Mouse (Mus musculus): ENCODE measurements around the gene Ggt7. TPM values are rescaled to one million over a fixed set of nuclear protein-coding genes. Genes with fewer than 3 reads are reported as not detected.
"Not testable (repeated sequence)": the region's sequence is repeated elsewhere in the genome, so short reads cannot be mapped to it uniquely, and the experiment has no call there.

Ggt7 gene
- 1 to 10 TPM in 1 of 2 experiments, under 1 TPM in 1; 0.98 to 1.8 TPM for total RNA-seq (2021)

DNA sequence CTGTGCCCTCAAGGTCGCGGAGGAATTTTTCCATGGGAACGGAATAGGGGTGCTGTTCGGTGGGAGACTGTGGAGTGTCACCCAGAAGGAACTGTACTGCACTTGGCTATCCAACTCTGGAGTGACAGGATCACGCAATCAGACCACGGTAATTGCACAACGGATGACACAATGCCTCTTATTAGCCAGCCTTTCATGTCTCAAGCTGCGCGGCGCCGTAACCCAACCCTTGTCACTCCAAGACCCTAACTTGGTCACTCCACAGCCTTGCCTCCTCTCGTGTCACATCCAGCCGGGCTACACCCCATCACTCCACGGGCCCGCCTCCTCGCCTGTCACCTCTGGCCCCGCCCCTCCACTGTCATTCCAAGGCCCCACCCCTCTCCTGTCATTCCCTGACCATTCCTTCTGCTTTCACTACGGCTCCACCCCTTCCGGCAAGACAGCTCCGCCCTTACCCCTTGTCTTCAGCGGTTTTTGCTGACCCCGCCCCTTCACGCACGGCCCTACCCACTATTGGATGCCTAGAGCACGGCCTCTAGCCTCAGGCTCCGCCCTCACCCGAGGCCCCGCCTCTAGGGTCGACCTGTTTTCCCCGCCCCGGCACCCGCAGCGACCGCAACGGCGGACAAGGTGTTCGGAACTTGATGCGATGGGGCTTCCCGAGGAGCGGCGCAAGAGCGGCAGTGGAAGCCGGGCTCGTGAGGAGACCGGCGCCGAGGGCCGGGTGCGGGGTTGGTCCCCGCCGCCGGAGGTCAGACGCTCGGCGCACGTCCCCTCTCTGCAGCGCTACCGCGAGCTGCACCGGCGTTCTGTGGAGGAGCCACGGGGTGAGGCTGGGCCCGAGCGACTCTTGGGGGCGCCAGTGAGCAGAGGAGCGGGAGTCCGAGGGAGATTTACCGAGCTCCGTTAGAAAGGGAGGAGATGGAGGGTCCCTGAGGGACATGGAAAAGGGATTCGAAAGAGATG, at the start of gene Ggt7, which contains the start of gene Acss2:
Gene Ggt7 (minus strand): TSS at position 783 of the 969 bp plus-strand sequence.
Gene Acss2 (plus strand): TSS at position 494 of the 969 bp plus-strand sequence.
- DNase-seq = peak; percentile 99

GRCm38 (mm10) chr2:155567751-155568150, 49.7 kb upstream of the Ggt7 start:
- intact Hi-C loops (cut with DNase I) = no loop called here

More for the DNA sequence above, at the start of gene Ggt7, which contains the start of gene Acss2:
- intact Hi-C loops (cut with DNase I) = loop anchor here (5.0 kb wide), 1 partner anchor 250 kb away; no protein-coding TSS in a partner anchor

DNA sequence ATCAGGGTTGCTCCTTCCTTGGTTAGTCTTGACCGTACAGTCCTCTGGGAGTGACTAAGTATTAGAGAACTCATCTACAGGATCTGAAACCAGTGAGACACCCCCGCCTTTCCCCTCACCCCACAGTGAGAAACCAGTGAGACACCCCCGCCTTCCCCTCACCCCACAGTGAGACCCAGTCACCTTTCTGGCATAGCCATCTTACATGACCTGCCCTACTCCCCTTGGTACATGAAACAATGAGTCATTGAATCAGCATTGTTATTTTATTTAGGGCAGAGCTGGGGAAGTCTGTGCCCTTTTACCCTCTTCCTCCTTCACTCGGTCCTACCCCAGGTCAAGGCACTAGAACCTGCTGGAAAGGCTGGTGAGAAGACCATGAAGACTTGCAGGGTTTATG, 44.9 kb upstream of the Ggt7 start:
- intact Hi-C loops (cut with DNase I) = no loop called here
- no peak for DNase-seq

More at GRCm38 (mm10) chr2:155567751-155568150, 49.7 kb upstream of the Ggt7 start:
- no peak for DNase-seq

GRCm38 (mm10) chr2:155562209-155562608, 44.2 kb upstream of the Ggt7 start:
- intact Hi-C loops (cut with DNase I) = no loop called here
- DNase-seq = no peak

- intact Hi-C loops (cut with DNase I) = no loop called here
- DNase-seq = no peak
These were observed 36.5 kb upstream of the Ggt7 start for GRCm38 (mm10) chr2:155554426-155554985.

DNA sequence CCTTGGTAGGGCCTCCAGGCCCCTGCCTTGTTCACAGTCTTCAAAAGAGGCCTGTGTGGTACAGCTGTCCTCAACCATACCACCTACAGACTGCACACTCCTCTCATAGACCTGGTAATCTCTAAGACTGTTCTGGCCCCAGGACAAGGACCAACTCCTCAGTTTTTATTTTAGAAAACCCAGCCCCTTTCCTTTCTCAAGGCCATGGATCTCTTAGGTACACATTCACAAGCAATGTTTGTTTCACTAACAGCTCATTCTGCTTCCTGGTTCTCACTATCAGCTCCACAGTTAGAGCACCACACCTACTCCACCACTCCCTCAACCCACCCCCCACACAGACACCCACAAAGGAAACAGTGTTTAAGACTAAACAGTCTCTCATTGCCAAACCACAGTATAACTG, 34.9 kb upstream of the Ggt7 start:
- intact Hi-C loops (cut with DNase I) = no loop called here
- no peak for DNase-seq

DNA sequence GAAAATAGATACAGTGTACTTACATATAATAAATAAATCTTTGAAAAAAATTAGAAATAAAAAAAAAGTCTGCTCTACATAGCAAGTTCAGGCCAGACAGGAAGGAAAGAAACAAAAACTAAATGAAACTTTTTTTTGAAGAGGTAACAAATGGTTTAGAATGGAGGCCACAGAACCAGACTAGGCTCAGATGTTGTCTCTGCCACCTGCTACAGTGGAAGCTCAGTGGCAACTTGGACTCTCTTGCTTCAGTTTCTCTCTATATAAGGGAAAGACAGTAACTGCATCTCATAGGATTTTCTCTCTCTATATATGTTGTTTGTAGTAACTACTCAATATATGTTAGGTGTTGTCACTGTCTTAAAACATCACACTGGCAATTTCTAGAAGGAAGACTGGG, 34.3 kb upstream of the Ggt7 start:
- intact Hi-C loops (cut with DNase I) = no loop called here

DNA sequence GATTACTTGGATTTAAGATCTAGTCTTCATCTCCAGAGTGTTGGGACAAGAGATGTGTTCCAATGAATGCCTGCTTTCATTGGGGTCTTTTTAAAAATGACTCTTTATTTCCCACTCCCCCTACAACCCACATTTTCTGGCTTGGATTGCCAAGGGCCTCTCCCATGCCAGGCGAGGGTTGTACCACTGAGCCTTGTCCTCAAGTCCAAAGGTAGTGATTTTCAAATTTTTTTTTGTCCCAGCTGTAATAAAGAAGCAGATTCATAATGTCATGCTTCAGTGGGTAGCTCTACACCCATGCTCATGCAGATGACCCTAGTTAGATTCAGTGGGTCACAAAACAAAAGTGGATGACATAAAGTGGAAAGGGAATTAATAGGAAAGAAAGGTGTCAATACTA, 28.9 kb upstream of the Ggt7 start:
- no peak for DNase-seq
- intact Hi-C loops (cut with DNase I) = no loop called here

More for the DNA sequence above, 34.3 kb upstream of the Ggt7 start:
- no peak for DNase-seq

GRCm38 (mm10) chr2:155540822-155541458, 22.9 kb upstream of the Ggt7 start:
- intact Hi-C loops (cut with DNase I) = no loop called here
- peak; percentile 73 to 78 for DNase-seq

DNA sequence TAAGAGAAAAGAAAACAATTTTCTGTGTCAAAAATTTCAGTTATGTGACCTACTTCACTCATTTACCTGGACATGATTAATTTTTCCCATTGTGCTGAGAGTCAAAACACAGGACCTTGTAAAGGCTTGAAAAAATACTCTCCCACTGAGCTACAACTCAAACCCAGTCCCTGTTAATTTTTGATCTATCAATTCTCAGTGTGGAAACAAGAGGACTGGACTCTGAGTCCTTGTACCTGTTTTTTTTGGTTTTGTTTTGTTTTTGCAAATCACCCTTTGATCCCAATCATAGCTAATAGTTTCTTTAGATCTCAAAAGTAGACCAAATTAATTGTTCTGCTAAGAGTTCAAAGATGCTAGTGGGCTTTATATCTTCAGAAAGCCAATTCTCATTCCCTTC, 21.7 kb upstream of the Ggt7 start:
- no peak for DNase-seq
- intact Hi-C loops (cut with DNase I) = no loop called here

- intact Hi-C loops (cut with DNase I); DNase-seq: not testable (repeated sequence)
These were observed 20.5 kb upstream of the Ggt7 start for GRCm38 (mm10) chr2:155538463-155539057.

- no peak for DNase-seq
- intact Hi-C loops (cut with DNase I) = no loop called here
These were observed 19.9 kb upstream of the Ggt7 start for GRCm38 (mm10) chr2:155537761-155538462.

DNA sequence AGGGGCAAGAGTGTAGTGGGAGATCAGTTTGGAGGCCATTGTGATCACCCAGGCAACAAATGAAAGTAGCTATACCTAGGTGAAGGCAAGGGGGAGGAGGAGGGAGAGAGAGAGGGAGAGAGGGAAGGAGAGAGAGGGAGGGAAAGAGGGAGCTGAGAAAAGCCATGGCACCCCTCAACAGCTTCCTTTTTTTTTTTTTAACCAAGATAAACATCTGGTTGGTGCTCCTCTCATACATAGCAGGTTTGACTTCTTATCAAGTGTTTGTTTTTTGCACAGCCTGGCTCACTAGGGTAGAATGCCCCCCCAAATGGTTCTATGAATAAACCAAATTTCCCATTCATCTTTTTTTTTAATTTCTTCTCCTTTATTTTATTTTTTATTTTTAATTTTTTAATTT, 18.3 kb upstream of the Ggt7 start:
- DNase-seq = no peak
- intact Hi-C loops (cut with DNase I) = no loop called here

GRCm38 (mm10) chr2:155527367-155527766, 9.3 kb upstream of the Ggt7 start:
- intact Hi-C loops (cut with DNase I) = no loop called here
- DNase-seq = no peak

GRCm38 (mm10) chr2:155524378-155524777, 6.3 kb upstream of the Ggt7 start:
- intact Hi-C loops (cut with DNase I) = no loop called here
- DNase-seq = no peak

DNA sequence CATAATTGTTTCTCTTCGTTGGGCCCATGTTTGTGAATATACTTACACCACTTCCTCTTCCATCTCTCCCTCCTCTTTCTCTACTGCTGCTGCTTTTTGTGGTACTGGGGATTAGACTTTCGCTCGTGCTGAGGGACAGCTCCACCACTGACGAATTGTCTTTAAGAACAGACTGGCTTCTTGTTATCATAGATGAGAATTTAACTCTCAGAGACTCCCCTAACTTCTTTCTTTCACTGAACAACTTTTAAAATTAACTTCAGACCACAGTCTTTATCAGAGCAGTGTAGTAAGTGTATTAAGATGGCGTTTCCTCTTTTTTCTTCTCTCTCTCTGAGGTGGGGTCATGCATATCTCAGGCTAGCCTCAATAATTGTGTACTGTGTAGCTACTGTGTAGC, 5.7 kb upstream of the Ggt7 start:
- no peak for DNase-seq
- intact Hi-C loops (cut with DNase I) = no loop called here

DNA sequence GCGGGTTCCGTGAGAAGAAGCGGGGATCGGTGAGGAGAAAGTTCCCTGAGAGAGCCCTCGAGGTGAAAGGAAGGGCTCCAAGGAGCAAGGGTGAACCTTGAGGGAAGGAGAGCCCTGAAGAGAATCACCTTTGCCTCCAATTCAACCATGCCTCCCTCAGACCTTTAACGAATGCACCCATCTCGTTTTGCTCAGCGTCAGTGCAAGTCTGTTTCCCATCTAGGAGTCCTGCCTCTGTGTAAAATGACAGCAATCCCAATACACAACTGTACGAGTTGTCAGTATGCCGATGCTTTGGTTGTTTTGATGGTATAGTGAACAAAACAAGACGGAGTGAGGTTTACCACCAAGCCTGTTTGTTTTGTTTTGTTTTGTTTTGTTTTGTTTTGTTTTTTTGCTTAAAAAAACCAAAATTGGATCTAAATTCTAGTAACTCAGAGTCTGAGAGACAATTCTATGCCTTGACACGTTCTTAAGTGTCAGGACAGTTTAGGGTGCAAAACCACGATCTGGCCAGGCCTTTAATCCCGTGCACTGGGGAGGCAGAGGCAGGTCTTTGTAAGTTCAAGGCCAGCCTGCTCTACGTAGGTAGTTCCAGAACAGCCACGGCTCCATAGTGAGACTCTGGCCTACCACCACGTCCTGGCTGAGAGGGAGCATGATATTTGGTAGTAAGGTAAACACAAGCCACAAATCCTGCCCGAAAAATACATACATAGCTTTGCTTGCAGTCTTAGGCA, 664 bp upstream of the Ggt7 start:
- intact Hi-C loops (cut with DNase I) = loop anchor here (5.0 kb wide), 1 partner anchor 249 kb away; no protein-coding TSS in a partner anchor
- DNase-seq = no peak

- DNase-seq = peak; percentile 81 to 88
- intact Hi-C loops (cut with DNase I) = loop anchor here (1.0 to 5.0 kb wide), 3 partner anchors 68 to 251 kb away; no protein-coding TSS in a partner anchor
These were observed 2.1 kb downstream of the Ggt7 start for GRCm38 (mm10) chr2:155515941-155516340.

DNA sequence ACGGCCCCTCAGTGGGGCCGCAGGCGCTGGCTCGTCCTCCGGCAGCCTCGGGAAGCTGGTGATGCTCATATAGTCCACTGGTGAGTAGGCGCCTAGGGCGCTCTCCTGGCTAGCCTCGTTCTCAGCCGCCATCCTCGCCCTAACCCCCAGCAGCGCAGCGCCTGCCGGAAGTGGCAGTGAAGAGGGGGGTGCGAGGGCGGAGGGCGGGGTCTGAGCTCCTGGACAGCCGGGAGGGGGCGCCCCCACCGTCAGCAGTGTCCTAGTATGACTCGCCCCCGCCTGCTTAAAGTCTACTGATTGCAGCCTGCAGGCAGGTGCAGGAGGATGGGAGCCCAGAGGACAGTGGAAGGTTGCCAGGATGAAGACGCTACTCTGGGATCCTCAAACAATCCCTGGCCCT, 3.4 kb downstream of the Ggt7 start:
- intact Hi-C loops (cut with DNase I) = loop anchor here (5.0 kb wide), 1 partner anchor 253 kb away; no protein-coding TSS in a partner anchor
- peak; percentile 69 to 72 for DNase-seq
